Comparison of ENCODE assay signal across 8 mouse cellular contexts in genomic region chr6:55335989-55336514, GRCm38 (mm10). TPM values are rescaled to one million over a fixed set of nuclear protein-coding genes. Genes with fewer than 3 reads are reported as not detected.
DNase-seq lines count a peak whose midpoint lies in the region; ATAC-seq lines count a peak whose summit lies in the region.

Aqp1 (plus strand) TSS chr6:55336432.

- H3K9ac ChIP-seq in hindbrain, embryonic 12.5 days, result no peak within 1 kb of the TSS
- no peak within 1 kb of the TSS for H3K9ac ChIP-seq in limb, embryonic 15.5 days
- H3K9ac ChIP-seq in midbrain, embryonic 15.5 days, result no peak within 1 kb of the TSS

- no peak within 1 kb of the TSS for H3K27ac ChIP-seq in hindbrain, embryonic 12.5 days
- peak within 1 kb of the TSS; percentile 82 for H3K27ac ChIP-seq in limb, embryonic 15.5 days
- no peak within 1 kb of the TSS for H3K27ac ChIP-seq in midbrain, embryonic 15.5 days

- no peaks in the 10 kb centered on the region for H3K9me3 ChIP-seq in hindbrain, embryonic 12.5 days (replicated peaks)
- H3K9me3 ChIP-seq in limb, embryonic 15.5 days, result no peaks in the 10 kb centered on the region
- H3K9me3 ChIP-seq in midbrain, embryonic 15.5 days, result no peaks in the 10 kb centered on the region

- H3K4me3 ChIP-seq in hindbrain, embryonic 12.5 days, result no peak within 1 kb of the TSS
- peak within 1 kb of the TSS; percentile 34 for H3K4me3 ChIP-seq in limb, embryonic 15.5 days
- no peak within 1 kb of the TSS for H3K4me3 ChIP-seq in midbrain, embryonic 15.5 days

- WGBS in hindbrain, embryonic 12.5 days, result 27% methylated on average over 12 of the region's 12 CpGs
- WGBS in limb, embryonic 15.5 days, result 5% methylated on average over 12 of the region's 12 CpGs
- 21% methylated on average over 12 of the region's 12 CpGs for WGBS in midbrain, embryonic 15.5 days

- no peaks in the 10 kb centered on the region for H3K36me3 ChIP-seq in hindbrain, embryonic 12.5 days
- no peaks in the 10 kb centered on the region for H3K36me3 ChIP-seq in limb, embryonic 15.5 days
- H3K36me3 ChIP-seq in midbrain, embryonic 15.5 days (replicated peaks), result no peaks in the 10 kb centered on the region

- no peaks in the 10 kb centered on the region for H3K27me3 ChIP-seq in hindbrain, embryonic 12.5 days
- H3K27me3 ChIP-seq in limb, embryonic 15.5 days, result no peaks in the 10 kb centered on the region
- H3K27me3 ChIP-seq in midbrain, embryonic 15.5 days (replicated peaks), result no peaks in the 10 kb centered on the region

- H3K4me1 ChIP-seq in hindbrain, embryonic 12.5 days, result peaks cover 19% of the 10 kb centered on the region
- H3K4me1 ChIP-seq in limb, embryonic 15.5 days, result peaks cover 90% of the 10 kb centered on the region
- peaks cover 16% of the 10 kb centered on the region; the same call in 1 of the 2 replicates for H3K4me1 ChIP-seq in midbrain, embryonic 15.5 days

- peak; percentile 75 for DNase-seq in spleen, adult 12 weeks (ENCODE audit: low spot score)
- DNase-seq in spleen, adult 18-20 months, result no peak
- peak; percentile 8 for DNase-seq in forelimb bud, embryonic 11.5 days (ENCODE audit: low read depth, low spot score)
- peak; percentile 22 to 48 for DNase-seq in urinary bladder, postnatal 36 days (ENCODE audit: low spot score in 2 of 2)
- DNase-seq in thymus, postnatal 25 days, result no peak

- H3K4me2 ChIP-seq in hindbrain, embryonic 12.5 days (replicated peaks), result no peak within 1 kb of the TSS
- peak within 1 kb of the TSS; percentile 45 for H3K4me2 ChIP-seq in limb, embryonic 15.5 days
- H3K4me2 ChIP-seq in midbrain, embryonic 15.5 days, result no peak within 1 kb of the TSS

- peak; percentile 55; the same call in 1 of the 2 replicates for ATAC-seq in hindbrain, embryonic 12.5 days (ENCODE audit: low FRiP score)
- peak; percentile 87 for ATAC-seq in limb, embryonic 15.5 days (ENCODE audit: insufficient number of reproducible peaks, low FRiP score, low TSS enrichment, low read depth)
- peak; percentile 56 for ATAC-seq in midbrain, embryonic 15.5 days (replicated peaks)

RNA-seq across cellular contexts. Expression of gene Aqp1, which starts in this region (rescaled TPM):
- 11.9 and 12.7 TPM in 2 replicates for polyA plus RNA-seq in hindbrain, embryonic 12.5 days (2016; fragmentation: Nextera tagmentation; extraction: Ambion mirVana)
- polyA plus RNA-seq in limb, embryonic 15.5 days (2015; fragmentation: Nextera tagmentation; extraction: Ambion mirVana), result 119 and 122 TPM in 2 replicates
- 4.5 and 4.9 TPM in 2 replicates for polyA plus RNA-seq in midbrain, embryonic 15.5 days (2015; fragmentation: Nextera tagmentation; extraction: Ambion mirVana)

Comparison
In these comparisons a context has a peak if more than half of its experiments do, and no peak if none do; other contexts are left out.
1. DNase-seq: peak in spleen, adult 12 weeks (single experiment), forelimb bud, embryonic 11.5 days (single experiment) and urinary bladder, postnatal 36 days (2 of 2); none in spleen, adult 18-20 months (0 of 2) and thymus, postnatal 25 days (single experiment).
2. Peak in every context shown above with its lines, with median percentiles within 50 percentile points of each other: ATAC-seq.